Mouse (Mus musculus): Measurements from ENCODE around the gene Fam131a. TPM values are rescaled to one million over a fixed set of nuclear protein-coding genes. Genes with fewer than 3 reads are reported as not detected.
A peak's percentile ranks its signal among the peaks of the same experiment; 100 is the strongest.
"Not testable (repeated sequence)": the region's sequence is repeated elsewhere in the genome, so short reads cannot be mapped to it uniquely, and the experiment has no call there.

The Fam131a gene
- 10 to 100 TPM; 12.8 to 15.1 TPM for total RNA-seq (2021)
- long read RNA-seq, experiment 1, partial matches to known transcripts: 2 of 14 reads
- long read RNA-seq, experiment 1, other reads (novel, unspliced or antisense): 7 of 14 reads
- long read RNA-seq, experiment 2, partial matches to known transcripts: 0 of 9 reads
- long read RNA-seq, experiment 2, other reads (novel, unspliced or antisense): 6 of 9 reads

DNA sequence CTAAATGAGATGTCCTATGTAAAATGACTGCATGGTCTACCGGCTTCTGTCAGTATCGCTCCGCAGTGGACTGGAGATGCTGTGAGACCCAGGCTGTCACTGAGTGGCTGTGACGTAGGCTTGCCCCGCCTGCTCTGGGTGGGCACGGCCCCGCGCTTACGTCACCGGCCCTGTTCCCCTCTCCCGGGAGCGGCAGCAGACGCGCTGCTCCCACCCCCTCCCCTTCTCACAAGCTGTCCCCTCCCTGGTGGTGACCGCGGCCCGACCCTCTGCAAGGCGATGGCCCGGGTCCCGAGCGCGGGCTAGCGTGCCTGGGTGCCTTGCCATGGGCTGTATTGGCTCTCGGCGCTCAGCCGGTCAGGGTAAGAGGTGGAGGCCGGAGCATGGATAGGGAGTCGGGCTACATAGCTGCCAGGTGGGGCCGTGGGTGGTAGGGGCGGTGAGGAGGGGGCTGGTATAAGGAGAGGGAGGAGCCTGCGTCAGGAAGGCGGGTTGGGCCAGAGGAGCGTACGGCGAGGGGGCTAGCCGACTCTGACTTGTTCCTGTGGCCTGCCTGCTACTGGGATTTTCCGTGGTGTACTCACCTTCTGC lies at the start of gene Fam131a:
TSS of gene Fam131a (plus strand) at position 131 of the 591 bp plus-strand sequence.
- peak; percentile 94 for DNase-seq

DNA sequence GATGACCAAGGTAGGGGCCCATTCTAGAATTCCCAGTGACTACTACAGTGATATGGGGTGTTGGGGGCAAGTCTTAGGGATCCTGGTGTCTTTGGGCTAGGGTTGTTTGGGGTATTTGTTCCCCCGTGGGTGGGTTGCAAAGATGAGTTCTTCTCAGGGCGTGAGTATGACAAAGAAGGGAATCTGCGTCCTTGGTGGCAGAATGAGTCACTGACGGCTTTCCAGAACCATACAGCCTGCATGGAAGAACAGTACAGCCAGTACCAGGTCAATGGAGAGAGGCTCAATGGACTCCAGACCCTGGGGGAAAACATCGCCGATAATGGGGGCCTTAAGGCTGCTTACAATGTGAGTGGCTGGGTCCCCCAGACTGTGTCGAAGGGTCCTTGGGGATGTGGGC lies 49.1 kb upstream of the Fam131a start:
- peak; percentile 53 for DNase-seq

DNA sequence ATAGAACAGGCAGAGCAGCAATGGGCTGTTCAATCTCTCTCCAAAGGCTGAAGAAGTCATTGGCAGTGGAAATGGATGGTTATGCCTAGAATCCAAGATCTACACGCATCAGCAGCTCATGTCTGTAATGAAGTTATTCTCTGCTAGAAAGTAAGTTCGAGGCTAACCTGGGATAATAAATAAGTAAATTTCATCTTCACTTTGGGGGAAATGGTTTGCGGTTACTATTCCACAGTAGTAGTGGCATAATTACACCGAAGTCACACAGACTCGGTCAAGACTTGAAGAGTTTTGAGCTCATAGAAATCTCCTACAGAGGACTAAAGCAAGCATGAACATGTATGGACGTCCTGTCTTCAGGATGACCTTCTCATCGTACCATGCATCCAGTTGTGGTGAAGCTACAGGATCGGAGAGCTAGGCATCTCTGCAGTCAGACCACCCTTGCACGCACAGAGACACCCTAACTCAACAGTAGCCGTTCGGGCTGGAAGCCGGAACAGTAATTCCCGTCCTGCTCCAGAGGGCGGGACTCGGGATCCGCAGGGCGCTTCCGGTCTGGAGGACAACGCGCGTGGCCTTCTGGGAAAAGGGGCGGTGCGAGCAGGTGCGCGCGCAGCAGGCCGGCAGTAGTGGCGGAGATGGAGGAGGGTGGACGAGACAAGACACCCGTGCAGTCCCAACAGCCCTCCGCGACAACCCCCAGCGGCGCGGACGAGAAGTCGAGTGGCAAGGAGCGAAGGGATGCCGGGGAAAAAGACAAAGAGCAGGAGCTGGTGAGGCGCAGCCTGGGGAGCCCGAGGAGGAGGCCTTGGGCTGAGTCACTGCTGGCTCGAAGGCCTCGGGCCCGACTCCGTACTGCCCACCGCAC lies 41.7 kb upstream of the Fam131a start, which contains the start of gene Psmd2:
TSS of gene Psmd2 (plus strand) at position 577 of the 871 bp plus-strand sequence.
- peak; percentile 99 for DNase-seq

DNA sequence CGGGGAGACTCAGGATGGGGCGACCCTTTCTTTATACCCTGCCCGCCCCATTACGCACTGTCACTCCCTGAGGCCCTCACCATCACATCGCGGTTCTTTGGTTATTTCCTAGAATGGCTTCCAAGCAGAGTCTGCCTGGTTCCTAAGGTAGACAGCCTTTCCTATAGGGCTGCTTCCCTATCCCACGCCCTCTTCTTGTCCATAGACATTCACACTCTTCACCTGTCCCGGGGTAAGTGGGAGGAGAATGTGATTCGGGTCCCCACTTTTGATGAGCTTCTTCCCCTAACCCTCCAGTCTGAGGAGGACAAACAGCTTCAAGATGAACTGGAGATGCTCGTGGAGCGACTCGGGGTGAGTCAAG lies 41.1 kb upstream of the Fam131a start:
- DNase-seq: no peak

DNA sequence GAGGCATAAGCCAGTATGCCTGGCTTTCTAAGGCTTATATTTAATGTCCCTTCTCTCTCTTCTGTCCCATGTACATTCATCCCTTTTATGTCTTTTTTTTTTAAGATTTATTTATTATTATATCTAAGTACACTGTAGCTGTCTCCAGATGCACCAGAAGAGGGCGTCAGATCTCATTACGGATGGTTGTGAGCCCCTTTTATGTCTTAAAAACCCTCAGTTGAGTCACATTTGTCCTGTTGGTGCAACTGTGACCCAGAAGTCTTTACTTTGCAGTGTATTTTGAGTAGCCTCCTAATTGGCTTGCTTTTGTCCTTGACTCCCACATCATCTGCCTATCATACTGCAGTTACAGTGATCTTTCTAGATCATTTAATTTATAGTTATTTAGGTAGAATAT lies 39.7 kb upstream of the Fam131a start:
- no peak for DNase-seq

DNA sequence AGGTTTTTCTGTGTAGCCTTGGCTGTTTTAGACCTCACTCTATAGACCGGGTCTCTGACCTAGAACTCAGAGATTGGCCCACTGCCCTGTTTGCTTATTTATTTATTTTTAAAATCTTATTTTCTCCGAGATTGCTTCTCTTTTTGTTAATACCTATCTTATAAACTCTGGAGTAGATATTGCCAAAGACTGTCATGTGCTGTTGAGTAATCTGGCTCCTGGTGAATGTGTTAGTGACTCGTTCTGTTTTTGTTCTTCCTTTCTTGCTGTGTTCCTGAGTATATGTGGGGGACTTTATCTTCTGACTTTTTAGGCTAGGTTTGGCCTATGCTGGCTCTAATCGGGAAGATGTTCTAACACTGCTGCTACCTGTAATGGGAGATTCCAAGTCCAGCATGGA lies 35.4 kb upstream of the Fam131a start:
- DNase-seq: no peak

DNA sequence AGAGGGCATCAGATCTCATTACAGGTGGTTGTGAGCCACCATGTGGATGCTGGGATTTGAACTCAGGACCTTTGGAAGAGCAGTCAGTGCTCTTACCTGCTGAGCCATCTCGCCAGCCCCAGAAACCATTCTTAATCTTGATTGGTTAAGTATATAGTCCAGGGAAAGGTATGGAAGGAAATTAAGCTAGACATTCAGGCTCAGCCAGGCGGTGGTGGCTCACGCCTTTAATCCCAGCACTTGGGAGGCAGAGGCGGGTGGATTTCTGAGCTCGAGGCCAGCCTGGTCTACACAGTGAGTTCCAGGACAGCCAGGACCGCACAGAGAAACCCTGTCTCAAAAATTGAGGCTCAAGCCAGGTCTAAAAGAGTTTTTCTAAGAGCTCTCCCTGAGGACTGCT lies 25.0 kb upstream of the Fam131a start, which contains the start of gene Eif4g1:
TSS of gene Eif4g1 (plus strand) at position 301 of the 400 bp plus-strand sequence.
- not testable (repeated sequence) for DNase-seq

DNA sequence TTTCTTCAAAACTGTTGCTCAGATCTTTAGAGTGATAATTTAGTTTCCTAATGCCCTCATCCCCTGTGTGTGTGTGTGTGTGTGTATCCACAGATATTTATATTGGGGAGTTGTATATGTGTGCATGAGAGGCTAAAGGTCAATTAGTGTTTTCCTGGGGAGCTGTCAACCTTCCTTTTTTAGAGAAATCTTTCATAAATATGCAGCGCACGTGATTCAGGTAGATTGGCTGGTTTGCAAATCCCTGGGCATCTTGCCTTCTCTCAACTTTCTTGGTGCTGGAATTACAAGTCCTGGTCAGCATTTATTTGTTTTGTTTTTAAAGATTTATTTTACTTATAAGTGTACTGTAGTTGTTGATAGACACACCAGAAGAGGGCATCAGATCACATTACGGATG lies 22.8 kb upstream of the Fam131a start:
- no peak for DNase-seq

DNA sequence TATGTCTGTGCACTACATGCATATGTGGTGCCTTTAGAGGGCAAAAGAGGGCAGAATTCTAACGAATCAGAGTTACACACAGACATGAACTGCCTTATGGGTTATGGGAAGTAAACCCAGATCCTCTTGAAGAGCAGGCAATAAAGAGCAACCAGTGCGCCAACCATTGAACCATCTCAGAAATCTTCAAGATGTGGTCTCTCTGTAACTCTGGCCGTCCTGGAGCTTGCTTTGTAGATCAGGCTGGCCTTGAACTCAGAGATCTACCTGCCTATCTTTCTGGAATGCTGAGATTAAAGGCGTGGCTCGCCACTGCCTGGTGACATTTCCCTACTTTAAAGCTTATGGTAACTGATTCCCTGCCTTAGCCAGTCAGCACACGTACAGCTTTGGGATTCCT lies 21.2 kb upstream of the Fam131a start:
- DNase-seq: no peak

DNA sequence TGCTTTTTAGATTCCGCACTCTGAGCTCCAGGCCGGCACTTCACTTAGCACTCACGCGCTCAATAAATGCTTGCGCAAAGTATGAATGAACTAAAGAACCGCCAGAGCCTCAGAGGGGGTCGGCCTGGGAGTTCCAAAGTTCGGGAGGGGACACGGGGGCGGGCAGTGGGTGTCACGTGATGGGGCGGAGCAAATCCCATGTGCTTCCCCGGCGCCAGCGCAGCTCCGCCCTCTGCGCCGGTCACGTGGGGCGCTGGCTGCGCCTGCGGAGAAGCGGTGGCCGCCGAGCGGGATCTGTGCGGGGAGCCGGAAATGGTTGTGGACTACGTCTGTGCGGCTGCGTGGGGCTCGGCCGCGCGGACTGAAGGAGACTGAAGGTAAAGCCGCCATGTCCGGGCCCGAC lies 20.5 kb upstream of the Fam131a start:
- peak; percentile 98 for DNase-seq

DNA sequence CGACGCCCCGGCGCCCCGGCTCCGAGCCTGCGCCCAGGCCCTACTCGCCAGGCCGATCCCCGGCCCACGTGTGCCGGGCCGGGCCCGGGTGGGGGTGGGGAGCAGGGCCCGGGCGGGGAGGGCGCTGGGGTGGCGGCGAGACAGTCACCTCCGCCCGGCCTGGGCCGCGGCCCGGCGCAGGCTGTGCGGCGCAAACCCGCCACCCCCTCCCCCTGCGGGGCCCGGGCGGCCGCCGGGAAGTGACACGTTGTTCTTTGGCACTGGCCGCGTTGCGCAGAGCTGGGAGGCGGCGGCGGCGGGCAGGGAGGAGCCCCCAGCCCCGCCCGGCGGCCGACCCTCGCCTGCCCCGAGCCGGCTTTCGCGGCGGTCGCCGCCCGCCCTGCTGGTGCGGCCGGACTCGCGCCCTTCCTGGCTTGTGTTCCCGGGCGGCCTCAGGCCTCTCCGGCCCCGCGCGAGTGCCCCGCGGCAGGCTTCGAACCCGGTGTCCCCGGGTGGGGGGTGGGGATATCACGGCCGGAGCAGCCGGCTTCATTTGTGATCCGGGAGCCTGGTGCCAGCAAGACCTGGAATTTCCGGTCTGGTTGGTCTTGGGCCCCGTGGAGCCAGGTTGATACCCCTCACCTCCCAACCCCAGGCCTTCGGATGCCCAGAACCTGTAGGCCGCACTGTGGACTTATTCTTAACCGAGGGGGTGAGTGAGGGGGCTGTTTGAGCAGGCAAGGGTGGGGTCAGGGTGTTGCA lies 19.9 kb upstream of the Fam131a start:
- peak; percentile 82 for DNase-seq

DNA sequence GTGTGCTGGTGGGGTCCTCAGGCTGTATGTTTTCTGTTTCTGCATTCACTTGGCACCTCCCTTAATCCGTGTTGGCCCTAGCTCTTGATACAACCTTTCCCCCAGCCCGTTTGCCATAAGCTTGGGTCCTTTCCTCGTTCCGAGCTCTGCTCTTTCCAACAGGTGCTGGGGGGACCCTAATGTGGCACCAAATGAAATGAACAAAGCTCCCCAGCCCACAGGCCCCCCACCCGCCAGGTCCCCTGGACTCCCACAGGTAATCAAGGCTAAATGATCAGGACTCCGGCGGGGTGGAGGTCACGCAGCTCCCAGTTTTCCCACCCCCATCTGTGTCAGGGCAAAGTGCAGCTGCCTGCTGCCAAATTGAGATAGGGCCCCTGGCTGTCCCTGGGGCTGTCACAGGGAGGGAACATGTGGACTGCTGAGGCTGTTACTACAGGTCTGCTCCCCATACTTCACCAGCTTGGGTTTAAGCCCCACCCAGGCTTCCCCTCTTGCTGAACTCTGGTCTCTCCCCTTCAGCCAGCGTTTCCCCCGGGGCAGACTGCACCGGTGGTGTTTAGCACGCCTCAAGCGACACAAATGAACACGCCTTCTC lies 19.2 kb upstream of the Fam131a start:
- peak; percentile 75 for DNase-seq

DNA sequence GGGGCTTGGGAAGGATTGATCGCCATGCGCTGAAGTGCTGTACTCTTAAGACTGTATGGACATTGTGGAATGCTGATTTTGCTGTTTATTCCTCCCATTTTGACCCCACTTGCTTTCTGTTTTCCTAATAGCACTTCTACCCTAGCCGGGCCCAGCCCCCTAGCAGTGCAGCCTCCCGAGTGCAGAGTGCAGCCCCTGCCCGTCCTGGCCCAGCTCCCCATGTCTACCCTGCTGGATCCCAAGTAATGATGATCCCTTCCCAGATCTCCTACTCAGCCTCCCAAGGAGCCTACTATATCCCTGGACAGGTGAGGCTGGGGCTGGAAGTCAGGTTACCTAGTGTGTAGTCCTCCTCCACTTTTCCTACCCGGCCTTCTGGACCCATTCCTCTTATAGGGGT lies 17.8 kb upstream of the Fam131a start:
- DNase-seq: no peak

DNA sequence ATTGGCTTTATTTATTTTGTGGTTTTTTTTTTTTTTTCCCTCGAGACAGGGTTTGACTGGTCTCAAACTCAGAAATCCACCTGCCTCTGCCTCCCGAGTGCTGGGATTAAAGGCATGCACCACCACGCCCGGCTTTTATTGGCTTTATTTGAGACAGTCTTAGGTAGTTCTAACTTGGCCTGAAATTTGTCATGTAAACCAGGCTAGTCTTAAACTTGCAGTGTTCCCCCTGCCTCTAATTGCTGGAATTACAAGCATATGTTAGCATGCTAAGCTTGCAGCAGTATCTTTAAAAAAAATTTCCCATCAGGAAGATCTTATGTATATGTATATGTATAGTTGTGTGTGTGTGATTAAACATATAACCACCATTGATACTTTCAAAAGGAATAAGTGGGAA lies 16.3 kb upstream of the Fam131a start:
- no peak for DNase-seq

DNA sequence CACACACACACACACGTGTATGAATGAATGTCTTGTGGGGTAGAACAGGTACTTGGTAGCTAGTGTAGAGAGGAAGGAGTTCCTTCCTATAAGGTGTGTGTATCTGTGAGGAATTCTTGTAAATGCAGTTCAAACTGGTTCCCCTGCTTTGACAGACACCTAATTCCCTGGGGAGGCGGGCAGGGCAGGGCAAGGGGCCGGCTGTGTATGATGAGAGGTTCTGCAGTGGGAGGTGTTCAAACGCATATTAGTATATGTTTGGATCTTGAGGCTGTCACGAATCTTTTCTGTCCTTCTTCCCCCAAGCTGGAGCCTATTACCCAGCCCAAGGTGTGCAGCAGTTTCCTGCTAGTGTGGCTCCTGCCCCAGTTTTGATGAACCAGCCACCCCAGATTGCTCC lies 15.7 kb upstream of the Fam131a start:
- DNase-seq: no peak

DNA sequence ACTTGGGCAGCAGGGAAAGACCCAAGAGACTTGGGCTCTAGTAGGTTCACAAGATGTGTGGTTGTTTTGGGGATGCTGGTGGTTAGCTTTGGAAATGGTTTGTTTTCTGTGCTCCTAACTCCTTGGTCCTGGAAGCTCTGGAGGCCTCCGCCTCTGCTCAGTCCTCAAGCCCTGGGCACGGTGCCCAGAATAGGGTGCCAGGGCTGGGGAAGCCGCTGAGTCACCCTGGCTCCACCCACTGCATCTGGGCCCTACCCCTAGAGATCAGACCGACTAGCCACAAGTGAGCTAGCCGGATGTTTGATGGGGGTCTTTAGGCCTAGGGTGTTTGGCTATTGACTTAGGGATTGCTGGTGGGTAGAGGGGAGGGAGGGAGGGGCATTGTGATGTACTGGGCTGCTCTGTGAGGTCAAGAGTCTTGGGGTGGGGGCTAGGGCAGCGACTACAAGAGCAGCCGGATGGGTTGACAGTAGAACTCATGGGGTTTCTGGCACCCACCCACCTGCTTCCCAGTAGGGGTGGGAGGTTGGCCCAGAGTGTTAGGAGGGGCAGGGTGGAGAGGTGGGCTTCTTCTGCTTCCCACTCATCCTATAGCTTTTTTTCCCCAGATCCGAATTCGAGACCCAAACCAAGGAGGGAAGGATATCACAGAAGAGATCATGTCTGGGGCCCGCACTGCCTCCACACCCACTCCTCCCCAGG lies 14.9 kb upstream of the Fam131a start:
- peak; percentile 95 for DNase-seq

DNA sequence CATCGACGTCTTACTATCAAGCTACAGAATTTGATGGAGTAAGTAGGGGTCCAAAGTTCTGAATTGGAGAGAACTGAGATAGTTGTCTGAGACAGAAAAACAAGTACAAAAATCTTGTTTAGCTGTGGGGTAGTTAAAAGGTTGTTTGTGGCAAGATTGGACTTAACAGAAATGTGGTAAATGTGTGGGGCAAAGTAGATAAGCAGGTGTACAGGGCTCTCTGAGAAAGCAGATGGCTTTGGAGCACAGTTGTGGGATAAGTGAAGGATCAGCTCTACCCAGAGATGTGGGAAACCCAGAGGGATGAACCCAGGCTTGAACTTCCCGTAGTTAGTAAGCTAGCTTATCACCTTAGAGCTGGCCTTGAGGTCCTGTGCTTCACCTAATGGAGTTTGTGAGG lies 2.3 kb upstream of the Fam131a start:
- DNase-seq: no peak

DNA sequence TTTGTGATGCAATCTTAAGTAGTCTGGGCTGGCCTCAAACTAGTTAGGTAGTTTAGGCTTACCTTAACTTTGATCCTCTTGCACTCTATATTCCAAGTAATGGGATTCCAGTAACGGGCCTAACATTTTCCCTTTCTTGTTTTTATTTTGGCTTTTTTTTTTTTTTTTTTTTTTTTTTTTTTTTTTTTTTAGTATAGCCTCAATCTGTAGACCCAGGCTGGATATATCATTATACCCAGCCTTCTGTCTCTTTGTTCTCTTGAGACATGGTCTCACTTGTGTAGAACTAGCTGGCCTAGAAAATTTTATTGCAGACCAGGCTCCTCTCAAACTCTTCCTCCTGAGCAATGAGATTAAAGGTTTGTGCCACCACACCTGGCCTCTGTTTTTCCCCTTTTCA lies 1.4 kb upstream of the Fam131a start:
- no peak for DNase-seq

DNA sequence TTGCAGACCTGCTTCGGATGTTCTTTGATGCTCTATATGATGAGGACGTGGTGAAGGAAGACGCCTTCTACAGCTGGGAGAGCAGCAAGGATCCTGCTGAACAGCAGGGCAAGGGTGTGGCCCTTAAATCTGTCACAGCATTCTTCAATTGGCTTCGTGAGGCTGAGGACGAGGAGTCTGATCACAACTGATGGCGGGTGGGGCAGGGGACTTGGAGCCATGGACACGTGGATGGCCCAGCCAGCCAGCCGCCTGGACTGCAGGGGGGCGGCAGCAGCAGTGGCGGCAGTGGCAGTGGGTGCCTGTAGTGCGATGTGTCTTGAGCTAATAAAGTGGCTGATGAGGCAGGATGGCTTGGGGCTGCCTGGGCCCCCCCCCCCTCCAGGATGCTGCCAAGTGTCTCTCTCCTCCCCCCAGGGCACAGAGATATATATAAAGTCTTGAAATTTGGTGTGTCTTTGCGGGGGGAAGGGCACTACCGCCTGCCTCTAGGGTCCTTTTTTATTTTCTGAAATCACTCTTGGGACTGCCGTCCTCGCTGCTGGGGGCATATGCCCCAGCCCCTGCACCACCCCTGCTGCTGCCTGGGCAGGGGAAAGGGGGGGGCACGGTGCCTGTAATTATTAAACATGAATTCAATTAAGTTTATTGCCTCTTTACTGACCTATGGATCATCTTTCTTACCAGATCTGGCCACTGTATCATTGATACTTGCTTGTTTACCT lies 638 bp upstream of the Fam131a start:
- DNase-seq: no peak

DNA sequence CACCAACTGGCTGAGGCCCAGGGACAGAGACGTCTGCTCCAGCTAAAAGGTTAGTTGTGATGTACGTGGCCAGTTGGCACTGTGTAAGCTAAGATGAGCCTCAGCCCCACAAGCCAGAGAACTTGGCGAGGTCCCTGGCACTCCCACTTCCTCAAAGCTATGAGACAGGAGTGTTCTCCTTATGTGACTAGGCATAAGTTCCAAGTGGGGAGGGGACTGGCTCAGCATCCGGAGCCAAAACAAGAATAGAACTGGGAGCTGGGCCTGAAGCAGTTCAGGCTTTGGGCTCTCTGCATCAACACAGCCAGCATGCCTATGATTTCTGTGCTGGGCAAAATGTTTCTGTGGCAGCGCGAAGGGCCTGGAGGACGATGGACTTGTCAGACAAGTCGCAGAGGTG lies 1.7 kb downstream of the Fam131a start:
- DNase-seq: no peak

Data from adrenal gland, postnatal 10 days (tissue).